Mouse (Mus musculus) E14TG2a.4 (cell line): ENCODE data around the gene Fktn.

Experiments used
- CTCF ChIP-seq: conservative IDR thresholded peaks from 2 replicates; pipeline ENCODE4 v1.5.1; 2014; ENCODE audit warnings: low read length
- NANOG ChIP-seq: IDR thresholded peaks from 2 replicates; pipeline ENCODE4 v1.6.1; 2014; ENCODE audit warnings: borderline replicate concordance, low read length, mixed read lengths

GRCm38 (mm10) chr4:53710021-53710420, 3.8 kb upstream of the Fktn start:
- no peak for TF ChIP-seq CTCF
- TF ChIP-seq NANOG: no peak
